Mouse (Mus musculus) c-Kit-positive CD71-positive TER-119-positive erythroid progenitor cells, embryonic 14.5 days (primary cell): ENCODE data around the gene Pdzrn4.

Source experiments
- DNase-seq: peaks from one replicate; pipeline ENCODE4 v3.0.0-alpha.2; 2013; ENCODE audit warnings: low spot score

Pdzrn4 gene

GRCm38 (mm10) chr15:92587431-92587830 is 190.8 kb downstream of the Pdzrn4 start:
- DNase-seq, result no peak

- no peak for DNase-seq
Measured at GRCm38 (mm10) chr15:92594721-92595120, 198.0 kb downstream of the Pdzrn4 start.

DNA sequence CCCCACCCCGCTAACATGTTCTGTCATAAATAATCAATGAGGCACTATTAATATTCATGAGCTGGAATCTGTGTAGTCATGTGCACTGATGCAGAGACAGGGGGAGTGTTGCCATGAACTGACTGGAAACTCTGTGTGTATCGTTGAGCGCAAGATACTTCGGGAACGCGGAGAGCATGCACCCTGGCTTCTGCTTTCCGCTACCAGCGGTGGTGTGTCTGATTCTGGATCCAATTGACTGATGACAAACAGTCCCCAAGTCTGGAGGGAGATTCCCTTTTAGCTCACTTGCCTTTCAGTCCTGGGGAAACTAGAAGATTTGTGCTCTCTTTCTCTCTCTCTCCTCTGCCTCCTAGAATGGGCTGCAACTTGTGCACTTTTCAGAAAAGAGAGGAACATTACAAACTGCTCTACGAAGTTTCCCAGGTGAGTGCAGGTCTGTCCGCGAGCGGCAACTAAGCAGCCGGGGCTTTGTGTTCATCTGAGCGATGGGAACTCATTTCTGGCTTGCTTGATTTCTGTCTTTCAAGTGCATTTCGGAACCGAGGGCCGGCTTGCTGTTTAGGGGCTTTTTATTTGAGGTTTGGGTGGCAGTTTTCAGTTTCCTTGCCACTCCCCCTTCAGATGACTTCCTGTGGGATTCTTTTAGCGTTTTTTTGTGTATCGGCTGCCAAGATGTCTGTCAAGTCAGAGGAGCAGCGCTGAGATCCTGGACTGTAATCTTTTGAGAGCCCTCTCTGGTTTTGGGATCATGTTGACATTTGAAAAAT is 200.5 kb downstream of the Pdzrn4 start:
- no peak for DNase-seq

DNA sequence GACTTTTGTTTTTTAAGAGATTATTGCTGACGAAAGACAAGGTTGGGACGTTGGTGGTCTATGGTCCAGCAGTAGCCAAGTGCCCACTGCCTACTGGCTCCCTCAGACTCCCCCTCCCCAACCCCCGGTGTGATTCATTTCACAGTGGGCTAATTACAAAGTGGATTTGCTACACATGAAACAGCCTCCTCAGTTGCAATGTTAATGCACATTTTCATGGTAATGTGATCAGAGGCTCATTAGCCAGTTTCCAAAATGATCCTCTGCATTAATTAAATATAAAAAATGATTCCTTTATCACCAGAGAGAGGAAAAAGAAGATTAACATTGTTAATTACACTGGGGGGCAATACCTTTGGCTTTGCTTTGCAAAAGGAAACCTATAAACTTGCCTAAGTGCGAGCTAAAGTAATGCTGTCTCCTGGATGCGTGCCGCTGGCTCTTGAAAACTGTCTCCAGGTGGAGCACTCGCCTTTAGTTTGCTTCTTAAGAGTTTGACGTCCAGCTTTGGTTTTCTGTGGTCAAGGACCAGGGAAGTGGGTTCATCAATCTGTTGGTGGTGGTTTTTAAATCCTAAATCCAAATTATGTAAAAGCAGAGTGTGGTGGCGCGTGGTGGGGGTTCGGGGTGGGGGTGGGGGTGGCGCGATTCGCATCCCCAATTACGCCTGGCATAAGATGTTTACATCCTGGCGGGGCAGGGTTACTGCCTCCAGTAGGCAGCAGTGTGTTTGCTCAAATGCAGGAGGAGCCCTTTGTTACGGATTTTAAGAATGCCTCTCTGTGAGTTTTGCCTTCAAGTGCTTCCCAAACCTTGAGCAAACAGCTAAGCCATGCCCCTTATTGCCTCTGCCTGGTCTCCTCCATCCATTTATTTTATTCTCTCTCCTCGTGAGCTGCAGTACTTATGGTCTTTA is 202.0 kb downstream of the Pdzrn4 start:
- DNase-seq, result no peak

DNA sequence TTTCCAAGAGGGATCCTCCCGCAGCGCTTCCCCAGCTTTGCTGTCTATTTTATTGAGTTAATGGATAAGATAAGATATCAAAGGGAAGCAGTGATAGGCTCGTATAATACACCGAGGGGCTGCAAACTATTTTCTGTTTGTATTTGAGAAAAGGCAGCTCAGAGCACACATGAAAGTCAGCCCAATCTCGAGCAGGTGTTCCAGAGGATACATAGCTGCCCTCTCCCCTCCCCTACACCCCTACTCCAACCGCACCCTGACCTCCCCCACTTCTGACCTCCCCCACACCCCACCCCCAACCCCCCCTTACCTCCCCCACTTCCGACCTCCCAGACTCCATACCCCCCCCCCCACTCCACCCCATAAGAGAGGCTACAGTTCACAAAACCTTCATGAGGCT is 202.7 kb downstream of the Pdzrn4 start:
- no peak for DNase-seq

DNA sequence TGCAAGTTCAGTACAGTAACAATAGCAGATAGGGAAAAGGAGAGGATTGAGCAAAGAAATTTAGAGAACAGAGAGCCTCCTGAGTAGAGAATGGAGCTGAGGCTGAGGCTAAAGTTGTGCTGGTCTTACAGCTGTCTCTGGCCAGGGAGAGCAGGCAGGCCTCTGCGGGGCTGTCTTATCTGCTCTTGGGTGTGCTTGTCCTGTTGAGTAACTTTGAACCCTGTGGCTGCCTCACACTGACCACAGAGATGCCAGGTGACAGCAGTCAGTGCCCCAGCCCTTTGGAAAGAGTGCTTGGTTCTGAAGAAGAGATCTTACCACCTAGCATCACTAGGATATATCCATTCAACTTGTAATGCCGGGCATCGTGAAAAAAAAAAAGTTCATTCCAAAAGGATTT is 214.2 kb downstream of the Pdzrn4 start:
- DNase-seq, result no peak

DNA sequence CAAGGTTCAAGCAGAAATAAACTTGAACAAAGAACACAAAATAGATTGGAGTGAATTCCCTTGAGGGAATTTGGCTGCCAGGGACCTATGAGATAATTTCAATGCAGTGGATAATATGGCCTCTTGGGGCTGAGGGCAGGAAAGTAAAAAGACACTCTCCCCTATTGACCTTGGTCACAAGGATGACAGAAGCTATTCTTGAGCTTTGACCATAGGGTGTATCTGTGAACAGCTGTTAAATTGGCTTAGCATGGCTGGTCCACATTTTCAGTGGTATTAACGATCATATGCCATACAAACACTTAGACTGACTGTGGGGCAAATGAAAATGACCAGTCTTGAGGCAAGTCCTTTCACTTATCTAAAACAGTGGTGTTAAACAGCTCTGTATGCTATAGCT is 215.7 kb downstream of the Pdzrn4 start:
- DNase-seq, result no peak

DNA sequence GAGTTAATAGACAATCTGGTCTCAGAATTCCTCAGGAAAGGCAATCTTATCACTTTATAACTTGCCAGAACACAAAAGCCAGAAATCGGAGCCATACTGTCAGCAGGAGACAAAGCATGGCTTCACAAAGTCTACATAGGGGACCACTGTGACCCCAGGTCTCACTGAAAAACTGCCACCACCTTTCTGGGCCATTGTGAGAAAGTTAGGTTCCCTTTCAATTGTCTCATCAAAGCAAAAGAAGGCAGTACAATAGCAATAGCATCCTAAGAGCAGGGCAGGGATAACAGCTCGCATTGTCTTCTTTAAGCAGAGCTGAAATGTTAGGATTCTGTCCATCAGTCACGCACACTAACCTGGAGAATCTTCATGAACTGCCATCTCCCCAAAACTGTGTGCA is 216.5 kb downstream of the Pdzrn4 start:
- DNase-seq, result no peak

- no peak for DNase-seq
Measured at GRCm38 (mm10) chr15:92621731-92622234, 225.1 kb downstream of the Pdzrn4 start.

GRCm38 (mm10) chr15:92622323-92622722 is 225.6 kb downstream of the Pdzrn4 start:
- no peak for DNase-seq

DNA sequence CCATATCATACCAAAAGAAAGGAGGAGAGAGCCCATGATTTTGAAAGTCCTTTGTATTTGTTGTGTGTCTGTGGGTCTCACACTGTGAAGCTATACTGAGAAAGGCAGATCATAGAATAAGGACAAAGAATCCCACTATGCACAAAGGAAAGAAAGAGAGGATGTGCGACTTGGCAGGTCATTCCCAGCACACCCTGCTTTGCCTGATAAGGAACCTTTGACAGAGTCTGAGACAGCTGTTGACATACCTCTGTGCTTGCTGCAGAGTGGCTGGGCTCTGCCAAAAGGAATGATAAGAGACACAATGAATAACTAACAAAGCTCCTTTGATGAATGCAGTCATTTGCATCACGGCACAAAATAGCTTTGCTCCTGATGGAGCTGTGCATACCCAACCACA is 232.5 kb downstream of the Pdzrn4 start:
- DNase-seq, result no peak

- no peak for DNase-seq
Measured at GRCm38 (mm10) chr15:92634044-92634610, 237.4 kb downstream of the Pdzrn4 start.

- DNase-seq, result no peak
Measured at GRCm38 (mm10) chr15:92640212-92641082, 243.8 kb downstream of the Pdzrn4 start.

GRCm38 (mm10) chr15:92671279-92672051 is 274.8 kb downstream of the Pdzrn4 start:
- no peak for DNase-seq

DNA sequence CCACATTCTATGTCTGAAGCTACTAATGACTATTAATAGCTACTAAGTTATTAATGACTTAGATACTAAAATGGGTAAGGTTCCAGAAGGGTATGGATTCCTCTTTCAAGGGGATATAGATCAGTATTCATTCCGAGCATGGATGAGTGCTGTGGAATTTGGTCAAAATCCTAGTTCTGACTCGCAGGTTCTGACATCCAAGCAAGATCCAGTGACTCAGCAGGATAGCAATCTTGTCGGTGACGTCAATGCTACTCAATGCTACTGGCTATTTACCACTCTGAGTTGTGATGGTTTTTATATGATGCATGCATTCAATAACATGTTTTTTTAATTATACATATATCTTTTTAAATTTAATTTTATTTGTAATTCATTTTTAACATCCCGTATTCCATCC is 279.4 kb downstream of the Pdzrn4 start:
- DNase-seq, result no peak

DNA sequence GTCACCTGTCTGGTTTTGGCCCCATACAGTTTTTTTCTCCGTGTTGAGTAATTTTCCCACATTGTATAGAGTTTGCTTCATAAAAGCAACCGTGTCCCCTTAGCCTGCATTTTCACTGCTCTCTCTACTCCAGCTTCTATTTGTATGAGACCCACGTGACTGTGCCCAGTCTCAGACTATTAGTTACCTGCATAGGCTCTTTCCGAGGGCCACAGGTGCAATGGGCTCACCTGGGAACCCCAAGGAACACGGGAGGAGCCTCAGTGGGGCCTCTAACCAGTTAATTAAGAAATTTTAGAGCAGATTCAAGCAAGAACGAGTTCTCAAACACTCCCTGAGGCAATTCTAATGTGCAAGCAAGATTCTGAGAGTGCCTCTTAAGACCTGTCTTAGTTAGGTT is 281.7 kb downstream of the Pdzrn4 start:
- no peak for DNase-seq

DNA sequence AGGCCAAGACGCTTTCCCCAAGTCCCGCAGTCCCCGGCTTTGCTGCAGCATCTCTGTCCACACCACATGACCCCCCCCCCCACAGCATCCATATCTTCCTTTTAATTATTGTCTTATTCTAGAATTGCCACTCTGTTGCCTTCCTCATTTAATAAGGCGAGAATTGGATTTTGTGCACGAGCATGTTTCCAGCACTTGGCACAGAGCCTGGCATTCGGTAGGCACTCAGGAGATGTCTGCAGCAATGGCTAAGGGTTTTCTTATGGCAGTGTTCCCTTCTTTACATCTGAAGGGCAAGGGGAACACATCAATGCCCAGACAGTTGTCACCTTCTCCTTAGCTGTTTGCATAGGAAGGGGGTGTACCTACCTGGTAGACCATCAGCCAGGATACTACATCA is 282.9 kb downstream of the Pdzrn4 start:
- DNase-seq, result no peak

GRCm38 (mm10) chr15:92696276-92696956 is 299.7 kb downstream of the Pdzrn4 start:
- DNase-seq, result no peak

DNA sequence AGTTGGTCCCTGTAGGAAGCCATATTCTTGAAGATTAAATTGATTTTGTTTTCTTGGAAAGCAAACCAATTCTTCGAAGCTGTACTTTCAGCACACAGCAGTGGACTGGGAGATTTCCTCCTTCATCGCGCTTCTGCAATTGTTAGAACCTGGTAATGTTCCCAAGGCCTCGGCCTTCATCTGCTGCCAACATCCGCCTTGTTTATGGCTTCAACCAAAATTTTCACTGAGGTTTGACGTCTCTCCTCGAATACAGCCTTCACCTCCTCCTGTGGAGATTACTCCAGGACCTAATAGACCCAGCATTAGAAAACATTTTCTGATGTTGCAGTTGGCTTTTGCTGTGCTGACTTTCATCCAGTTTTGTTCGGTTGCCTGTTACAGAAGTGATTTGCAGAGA is 307.5 kb downstream of the Pdzrn4 start:
- DNase-seq, result no peak

- no peak for DNase-seq
Measured at GRCm38 (mm10) chr15:92738676-92739075, 342.0 kb downstream of the Pdzrn4 start.
